Mouse (Mus musculus): ENCODE data around the gene Cdc14b. TPM values are rescaled to one million over a fixed set of nuclear protein-coding genes. Genes with fewer than 3 reads are reported as not detected.

The Cdc14b gene
- total RNA-seq, 2 experiments from 2014 or later, result 0.42 TPM; not detected in 1

- no peak for ATAC-seq (replicated peaks; ENCODE audit: low FRiP score, poor library complexity, severe bottlenecking)
These were observed 32.4 kb downstream of the Cdc14b start for GRCm38 (mm10) chr13:64242721-64243120.

- no peak for ATAC-seq (replicated peaks; ENCODE audit: low FRiP score, poor library complexity, severe bottlenecking)
These were observed 34.5 kb downstream of the Cdc14b start for GRCm38 (mm10) chr13:64240626-64241025.

GRCm38 (mm10) chr13:64237681-64238157 is 37.4 kb downstream of the Cdc14b start:
- no peak for ATAC-seq (replicated peaks; ENCODE audit: low FRiP score, poor library complexity, severe bottlenecking)

DNA sequence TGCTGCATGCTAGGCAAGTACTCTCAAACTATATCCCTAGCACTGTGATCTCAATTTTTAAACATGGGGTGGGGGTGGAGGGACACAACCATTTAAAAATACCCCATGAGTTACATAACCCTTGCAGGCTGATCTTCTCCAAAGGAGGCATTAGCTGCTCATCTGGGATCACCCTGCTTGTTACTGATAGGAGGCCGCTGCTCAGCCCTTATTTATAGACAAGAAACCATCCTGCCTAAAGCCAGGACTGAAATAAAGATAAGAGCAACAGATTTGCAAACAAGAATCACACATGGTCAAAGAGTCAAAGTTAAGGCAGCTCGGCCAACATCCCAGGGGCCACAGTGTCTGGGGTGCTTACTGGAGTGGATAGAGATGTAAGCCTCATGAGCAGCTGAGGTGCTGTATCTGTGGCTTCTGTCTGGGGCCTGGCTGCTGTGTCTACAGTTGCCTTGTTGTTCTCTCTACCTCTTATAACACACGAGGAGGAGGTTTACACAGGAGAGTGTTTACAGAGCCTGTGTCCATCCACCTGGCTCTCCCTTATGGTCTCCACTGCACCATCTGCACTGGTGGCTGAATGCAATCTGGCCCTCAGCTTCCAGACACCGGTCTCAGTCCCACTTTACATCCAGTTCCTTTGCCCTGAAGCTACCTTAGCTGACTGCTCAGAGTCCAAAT is 38.0 kb downstream of the Cdc14b start:
- no peak for ATAC-seq (replicated peaks; ENCODE audit: low FRiP score, poor library complexity, severe bottlenecking)

DNA sequence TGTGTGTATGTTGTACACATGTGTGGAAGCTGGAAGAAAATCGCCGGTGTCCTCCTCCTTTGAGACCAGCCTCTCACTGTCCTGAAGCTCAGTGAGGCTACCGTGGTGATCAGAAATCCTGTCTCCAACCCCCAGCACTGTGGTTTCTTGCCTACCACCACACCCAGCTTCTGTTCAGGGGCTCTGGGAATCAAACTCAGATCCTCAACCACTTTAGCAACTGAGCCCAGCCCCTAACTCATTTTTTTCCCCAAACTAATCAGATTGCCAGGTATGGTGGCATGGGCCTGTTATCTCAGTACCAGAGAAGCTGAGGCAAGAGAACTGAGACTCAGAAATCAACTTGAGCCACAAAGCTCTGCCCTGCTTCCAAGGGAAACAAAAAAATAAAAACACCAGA is 39.3 kb downstream of the Cdc14b start:
- ATAC-seq (replicated peaks; ENCODE audit: low FRiP score, poor library complexity, severe bottlenecking), result no peak

DNA sequence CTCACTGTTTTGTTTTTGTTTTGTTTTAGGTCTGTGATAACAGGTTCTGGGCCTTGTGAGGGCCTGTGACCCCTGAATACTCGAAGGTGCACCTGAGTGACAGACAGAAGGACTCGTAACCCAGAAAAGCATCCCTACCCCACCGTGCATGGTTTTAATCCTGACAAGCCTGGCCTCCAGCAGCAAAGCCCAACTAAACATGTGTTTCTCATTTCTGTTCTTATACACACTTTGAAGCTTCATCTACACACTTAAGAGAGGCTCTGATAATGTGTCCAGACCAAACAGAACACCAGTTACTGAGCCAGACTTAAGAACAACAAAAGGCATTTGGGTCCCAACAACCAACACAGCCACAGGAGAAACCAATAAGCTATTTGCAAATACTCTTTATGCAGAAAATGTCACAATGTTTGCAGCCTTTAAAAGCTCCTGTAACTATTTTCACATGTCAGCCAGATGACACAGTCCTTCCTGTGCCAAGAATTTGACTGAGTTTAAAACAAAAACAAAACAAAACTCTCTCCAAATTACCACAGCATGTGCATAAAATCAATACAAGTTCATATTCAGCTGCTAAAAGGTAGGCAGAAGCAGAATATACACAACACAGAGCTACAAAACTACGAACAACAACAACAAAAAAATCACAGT is 39.9 kb downstream of the Cdc14b start:
- ATAC-seq (replicated peaks; ENCODE audit: low FRiP score, poor library complexity, severe bottlenecking), result no peak

DNA sequence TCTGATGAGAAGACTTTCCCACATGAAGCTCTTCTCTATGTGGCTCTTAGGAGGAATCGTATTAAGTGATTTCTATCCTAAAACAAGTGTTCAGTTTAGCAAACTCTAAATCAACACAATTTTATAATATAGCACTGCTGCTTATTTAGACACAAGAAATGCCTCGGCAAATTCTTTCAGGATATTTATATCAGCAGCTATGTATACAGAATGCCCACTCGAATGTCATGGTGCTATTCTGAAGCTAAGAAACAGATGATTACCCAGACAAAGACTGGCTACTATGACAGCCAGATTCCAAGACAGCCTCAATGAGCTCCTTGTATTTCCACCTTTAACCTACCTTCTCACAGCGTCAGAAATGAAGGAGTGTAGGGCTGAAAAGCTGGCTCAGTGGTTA is 42.0 kb downstream of the Cdc14b start:
- no peak for ATAC-seq (replicated peaks; ENCODE audit: low FRiP score, poor library complexity, severe bottlenecking)

DNA sequence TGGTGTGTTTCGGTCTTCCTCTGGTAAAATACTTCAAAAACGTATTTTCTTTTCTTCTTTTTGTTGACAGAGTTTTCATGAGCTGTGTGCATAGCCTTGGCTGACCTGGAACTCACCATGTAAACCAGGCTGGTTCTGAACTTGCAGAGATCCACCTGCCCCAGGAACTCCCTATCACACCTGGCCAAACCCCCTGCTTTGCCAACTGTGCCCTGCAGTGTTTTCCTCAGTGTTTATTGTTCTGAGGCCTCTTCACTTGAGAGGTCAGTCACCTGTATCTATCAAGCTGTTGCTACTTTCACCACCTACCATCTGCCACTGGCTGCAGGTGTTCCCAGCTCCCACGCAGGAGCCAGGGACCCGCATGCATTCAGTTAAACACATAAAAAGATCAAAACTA is 48.4 kb downstream of the Cdc14b start:
- no peak for ATAC-seq (replicated peaks; ENCODE audit: low FRiP score, poor library complexity, severe bottlenecking)

DNA sequence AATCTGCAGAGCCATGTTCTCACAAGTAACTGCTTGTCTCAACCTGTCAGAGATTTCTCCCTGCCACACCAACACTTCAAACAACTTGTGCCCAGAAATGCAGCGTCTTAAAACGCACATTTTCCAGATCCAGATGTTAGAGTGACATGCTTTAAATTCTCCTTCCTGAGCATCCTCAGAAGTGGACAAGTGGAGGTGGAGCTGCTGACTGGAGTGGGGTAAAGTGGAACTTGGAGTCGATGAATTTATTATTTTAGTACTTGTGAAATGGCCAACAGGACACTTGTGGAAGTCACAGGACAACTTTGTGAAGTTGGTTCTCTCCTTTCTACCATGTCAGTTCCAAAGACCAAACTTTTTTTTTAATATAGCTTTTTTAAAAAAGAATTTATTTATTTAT is 49.4 kb downstream of the Cdc14b start:
- no peak for ATAC-seq (replicated peaks; ENCODE audit: low FRiP score, poor library complexity, severe bottlenecking)

- no peak for ATAC-seq (replicated peaks; ENCODE audit: low FRiP score, poor library complexity, severe bottlenecking)
These were observed 60.2 kb downstream of the Cdc14b start for GRCm38 (mm10) chr13:64214891-64215290.

- ATAC-seq (replicated peaks; ENCODE audit: low FRiP score, poor library complexity, severe bottlenecking), result no peak
These were observed 63.0 kb downstream of the Cdc14b start for GRCm38 (mm10) chr13:64211995-64212603.

DNA sequence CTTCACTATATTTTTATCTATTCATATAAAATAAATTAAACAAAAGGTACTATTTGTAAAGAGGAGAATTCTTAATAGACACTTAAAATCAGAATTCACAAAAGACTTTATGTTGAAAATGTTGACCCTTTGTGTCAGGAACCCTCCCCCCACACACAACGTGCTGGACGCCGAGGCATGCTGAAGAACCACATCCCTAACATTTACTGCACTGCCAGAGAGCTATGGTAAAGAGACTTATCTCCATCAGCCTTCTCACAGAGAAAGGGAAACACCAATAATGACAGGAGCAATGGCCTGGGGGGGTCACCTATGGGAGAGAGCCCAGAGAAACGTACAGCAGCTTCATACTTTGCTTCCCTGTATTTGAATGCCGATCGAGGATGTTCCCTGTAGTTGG is 66.9 kb downstream of the Cdc14b start:
- ATAC-seq (replicated peaks; ENCODE audit: low FRiP score, poor library complexity, severe bottlenecking), result no peak

GRCm38 (mm10) chr13:64205186-64205585 is 69.9 kb downstream of the Cdc14b start:
- ATAC-seq (replicated peaks; ENCODE audit: low FRiP score, poor library complexity, severe bottlenecking), result no peak

GRCm38 (mm10) chr13:64204726-64205125 is 70.4 kb downstream of the Cdc14b start:
- ATAC-seq (replicated peaks; ENCODE audit: low FRiP score, poor library complexity, severe bottlenecking), result no peak

DNA sequence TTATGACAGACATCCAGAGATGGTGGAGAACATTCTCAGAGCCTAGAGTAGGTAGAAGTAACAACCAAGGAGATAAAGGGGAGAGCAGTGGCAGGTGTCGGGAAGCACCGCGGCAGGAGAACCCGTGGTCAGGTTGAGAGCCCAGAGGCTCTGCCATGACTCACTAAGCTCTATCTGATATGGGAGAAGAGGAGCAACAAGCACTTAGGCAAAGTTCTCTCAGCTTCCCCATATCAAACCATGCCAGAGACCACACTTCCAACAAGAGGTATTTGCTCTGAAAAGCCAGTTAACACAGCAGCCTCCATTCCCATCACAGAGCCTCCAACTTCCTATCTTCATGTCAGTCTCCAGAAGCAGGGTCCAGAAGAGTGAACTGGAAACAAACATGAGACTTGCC is 74.2 kb downstream of the Cdc14b start:
- ATAC-seq (replicated peaks; ENCODE audit: low FRiP score, poor library complexity, severe bottlenecking), result no peak

GRCm38 (mm10) chr13:64198310-64198709 is 76.8 kb downstream of the Cdc14b start:
- no peak for ATAC-seq (replicated peaks; ENCODE audit: low FRiP score, poor library complexity, severe bottlenecking)

DNA sequence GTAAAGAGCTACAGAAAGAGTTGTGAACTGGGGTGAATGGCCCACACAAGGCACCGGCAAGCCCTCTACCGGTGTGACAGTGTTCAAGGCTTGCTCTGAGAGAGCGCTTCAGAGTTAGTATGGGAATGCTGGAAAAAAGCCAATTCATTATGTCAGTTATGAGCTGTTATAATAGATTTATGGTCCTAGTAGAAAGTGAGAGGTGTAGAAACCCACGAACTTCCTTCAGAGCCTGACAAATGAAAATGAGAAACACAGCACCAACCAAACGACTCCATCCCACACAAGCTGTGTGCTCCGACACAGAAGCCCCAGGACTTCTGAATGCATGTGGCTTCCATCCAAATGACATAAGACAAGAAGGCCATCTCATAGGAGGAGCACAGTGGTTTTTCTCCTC is 77.2 kb downstream of the Cdc14b start:
- ATAC-seq (replicated peaks; ENCODE audit: low FRiP score, poor library complexity, severe bottlenecking), result no peak

GRCm38 (mm10) chr13:64187065-64187464 is 88.0 kb downstream of the Cdc14b start:
- ATAC-seq (replicated peaks; ENCODE audit: low FRiP score, poor library complexity, severe bottlenecking), result no peak

- no peak for ATAC-seq (replicated peaks; ENCODE audit: low FRiP score, poor library complexity, severe bottlenecking)
These were observed 88.6 kb downstream of the Cdc14b start for GRCm38 (mm10) chr13:64186516-64186915.

DNA sequence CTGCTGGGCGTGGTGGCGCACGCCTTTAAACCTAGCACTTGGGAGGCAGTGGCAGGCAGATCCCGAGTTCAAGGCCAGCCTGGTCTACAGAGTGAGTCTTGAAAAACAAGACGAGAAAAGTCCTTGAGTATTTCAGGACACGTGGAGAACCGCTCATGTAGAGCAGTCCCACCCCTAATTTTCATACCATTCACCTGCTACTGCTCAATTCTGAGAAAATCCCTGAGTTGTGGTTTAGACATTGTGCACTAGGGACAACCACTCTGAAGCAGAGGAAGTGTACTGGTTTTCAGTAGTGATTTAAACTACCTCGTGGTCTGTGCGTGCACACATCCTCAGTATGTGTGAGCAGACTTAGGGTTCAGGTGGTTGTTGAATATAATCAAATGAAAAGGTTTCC is 89.5 kb downstream of the Cdc14b start:
- no peak for ATAC-seq (replicated peaks; ENCODE audit: low FRiP score, poor library complexity, severe bottlenecking)

- no peak for ATAC-seq (replicated peaks; ENCODE audit: low FRiP score, poor library complexity, severe bottlenecking)
These were observed 89.9 kb downstream of the Cdc14b start for GRCm38 (mm10) chr13:64185176-64185575.
